8 mouse cellular contexts compared by ENCODE assay signal in genomic region chr1:71556688-71557612, GRCm38 (mm10). TPM values are rescaled to one million over a fixed set of nuclear protein-coding genes. Genes with fewer than 3 reads are reported as not detected.
DNase-seq lines count a peak whose midpoint lies in the region; ATAC-seq lines count a peak whose summit lies in the region.

Atic (plus strand) TSS chr1:71557150.

- DNase-seq in B cell, adult 2 months, result peak; percentile 90 to 91
- peak; percentile 95 for DNase-seq in brain, adult 2 months (ENCODE audit: low read depth, low spot score)
- peak; percentile 98 for DNase-seq in heart, embryonic 10.5 days (ENCODE audit: low spot score)
- peak; percentile 96 for DNase-seq in liver
- peak; percentile 87 to 92 for DNase-seq in spleen, postnatal 4 days (ENCODE audit: low spot score in 2 of 2)

- peak within 1 kb of the TSS; percentile 93 for H3K27ac ChIP-seq in heart, embryonic 10.5 days
- peak within 1 kb of the TSS; percentile 88 for H3K27ac ChIP-seq in kidney, embryonic 15.5 days

- ATAC-seq in erythroblast, adult 5-6 weeks (replicated peaks; ENCODE audit: low FRiP score, poor library complexity, severe bottlenecking), result peak; percentile 99
- peak; percentile 100 for ATAC-seq in kidney, embryonic 15.5 days (replicated peaks; ENCODE audit: low FRiP score)
- ATAC-seq in monocyte, adult 5-6 weeks (replicated peaks; ENCODE audit: insufficient number of reproducible peaks, low FRiP score, low TSS enrichment, poor library complexity, severe bottlenecking), result peak; percentile 95

- H3K4me1 ChIP-seq in heart, embryonic 10.5 days, result peaks cover 17% of the 10 kb centered on the region
- H3K4me1 ChIP-seq in kidney, embryonic 15.5 days, result peaks cover 14% of the 10 kb centered on the region

- H3K9me3 ChIP-seq in heart, embryonic 10.5 days, result no peaks in the 10 kb centered on the region
- H3K9me3 ChIP-seq in kidney, embryonic 15.5 days (replicated peaks), result no peaks in the 10 kb centered on the region

- peaks cover 35% of the 10 kb centered on the region for H3K36me3 ChIP-seq in heart, embryonic 10.5 days
- H3K36me3 ChIP-seq in kidney, embryonic 15.5 days, result peaks cover 30% of the 10 kb centered on the region

- WGBS in heart, embryonic 10.5 days, result under 1% methylated on average over 55 of the region's 55 CpGs
- under 1% methylated on average over 55 of the region's 55 CpGs for WGBS in kidney, embryonic 15.5 days

- H3K9ac ChIP-seq in kidney, embryonic 15.5 days, result peak within 1 kb of the TSS; percentile 81

- H3K4me2 ChIP-seq in kidney, embryonic 15.5 days, result peak within 1 kb of the TSS; percentile 92

- H3K27me3 ChIP-seq in heart, embryonic 10.5 days (ENCODE audit: insufficient read depth, poor library complexity, severe bottlenecking), result no peaks in the 10 kb centered on the region
- H3K27me3 ChIP-seq in kidney, embryonic 15.5 days, result no peaks in the 10 kb centered on the region

- H3K4me3 ChIP-seq in heart, embryonic 10.5 days, result peak within 1 kb of the TSS; percentile 92
- peak within 1 kb of the TSS; percentile 70 for H3K4me3 ChIP-seq in kidney, embryonic 15.5 days (replicated peaks)

RNA-seq across cellular contexts. Expression of gene Atic, which starts in this region (rescaled TPM):
- 12.1 and 19.2 TPM in 2 replicates for total RNA-seq in erythroblast, adult 5-6 weeks (2015; ENCODE audit: low replicate concordance)
- total RNA-seq in erythroblast, adult 5-6 weeks (2017; ENCODE audit: low replicate concordance), result 26.1 and 49.0 TPM in 2 replicates
- 56.2 and 71.0 TPM in 2 replicates for polyA plus RNA-seq in heart, embryonic 10.5 days (2016; fragmentation: Nextera tagmentation; extraction: Ambion mirVana)
- polyA plus RNA-seq in kidney, embryonic 15.5 days (2015; fragmentation: Nextera tagmentation; extraction: Ambion mirVana), result 62.8 and 66.1 TPM in 2 replicates
- total RNA-seq in monocyte, adult 5-6 weeks (2017), result 29.4 to 42.3 TPM (median 35.5 TPM) in 3 replicates

Comparison
In these comparisons a context has a peak if more than half of its experiments do, and no peak if none do; other contexts are left out.
1. Peak in every context shown above with its lines: DNase-seq, ATAC-seq, H3K4me3 ChIP-seq and H3K27ac ChIP-seq.